Mouse (Mus musculus): ENCODE data around the gene Slc35d3.

Gene Slc35d3

DNA sequence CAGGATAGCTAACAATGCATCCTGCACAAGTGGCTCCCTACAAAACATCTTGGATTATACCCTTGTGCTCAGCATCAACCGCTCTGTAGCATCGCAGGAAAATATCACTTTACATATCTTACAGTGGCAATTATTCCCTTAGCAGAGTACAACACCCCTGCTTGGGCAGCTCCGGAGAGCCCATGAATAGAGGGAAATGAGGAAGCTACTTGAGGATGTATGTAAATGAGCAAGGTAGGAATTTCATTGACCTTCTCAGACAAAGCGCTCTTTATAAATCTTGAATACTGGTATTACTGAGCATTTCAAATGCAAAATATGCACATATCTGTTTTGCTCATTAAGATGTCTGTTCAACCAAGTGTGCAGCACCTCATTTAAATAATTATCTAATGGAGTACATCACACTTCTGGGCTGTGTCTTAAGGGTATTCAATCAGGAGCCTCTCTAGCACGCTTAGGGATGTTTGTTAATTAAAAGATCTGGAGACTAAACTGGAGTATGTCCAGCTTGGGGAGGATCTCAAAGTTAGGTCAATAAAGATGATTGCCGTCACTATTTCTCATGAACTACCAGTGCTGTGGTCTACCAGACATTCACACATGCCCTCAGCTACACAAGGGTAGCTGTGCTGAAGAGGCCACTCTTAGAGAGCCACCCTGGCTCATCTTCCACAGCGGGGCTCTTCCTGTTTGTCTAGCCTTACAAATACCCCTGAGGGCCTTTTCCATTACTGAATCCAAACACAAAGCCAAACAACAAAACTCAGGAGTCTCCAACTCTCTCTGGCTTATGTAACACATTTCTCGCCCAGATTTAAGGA is 15.2 kb downstream of the Slc35d3 start:
- DNase-seq (ENCODE audit: low read depth, low spot score) = no peak

DNA sequence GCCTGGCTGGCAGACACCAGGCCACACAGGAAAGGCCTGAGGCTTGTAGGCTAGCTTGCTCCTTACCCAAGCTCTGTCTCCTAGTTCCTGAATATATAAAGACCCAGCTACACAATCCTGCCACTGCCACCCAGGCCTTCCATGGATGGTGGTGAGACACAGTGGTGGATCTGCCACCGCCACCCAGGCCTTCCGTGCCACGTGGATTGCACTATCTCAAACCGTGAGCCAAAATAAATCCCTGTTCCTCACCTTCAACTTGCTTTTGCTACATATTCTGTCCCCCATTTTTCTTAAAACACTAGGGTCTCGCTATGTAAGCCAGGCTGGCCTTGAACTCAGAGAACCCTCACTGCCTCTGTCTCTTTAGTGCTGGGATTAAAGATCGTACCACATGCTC is 17.0 kb downstream of the Slc35d3 start:
- no peak for DNase-seq (ENCODE audit: low read depth, low spot score)

GRCm38 (mm10) chr10:19831072-19831849 is 20.0 kb downstream of the Slc35d3 start:
- DNase-seq (ENCODE audit: low read depth, low spot score) = no peak

DNA sequence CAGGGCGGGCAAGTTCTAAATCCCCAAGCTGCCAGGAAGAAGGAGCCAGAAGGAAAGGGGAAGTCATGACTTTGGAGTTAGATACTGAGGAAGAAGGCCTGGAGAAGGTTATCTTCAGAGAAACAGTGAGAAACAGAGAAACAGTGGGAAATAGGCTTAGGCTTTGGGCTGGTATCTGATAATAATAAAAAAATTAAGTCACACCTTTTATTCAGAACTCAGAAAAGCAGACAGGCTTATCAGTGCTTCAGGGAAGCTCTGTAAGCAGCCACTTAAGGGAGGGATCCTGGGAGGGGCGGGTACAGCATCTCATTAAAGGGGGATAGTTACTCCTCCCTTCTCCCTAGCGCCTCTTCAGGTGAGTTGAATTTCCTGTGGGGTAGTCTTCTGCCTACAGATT is 30.3 kb downstream of the Slc35d3 start:
- no peak for DNase-seq (ENCODE audit: low read depth, low spot score)

DNA sequence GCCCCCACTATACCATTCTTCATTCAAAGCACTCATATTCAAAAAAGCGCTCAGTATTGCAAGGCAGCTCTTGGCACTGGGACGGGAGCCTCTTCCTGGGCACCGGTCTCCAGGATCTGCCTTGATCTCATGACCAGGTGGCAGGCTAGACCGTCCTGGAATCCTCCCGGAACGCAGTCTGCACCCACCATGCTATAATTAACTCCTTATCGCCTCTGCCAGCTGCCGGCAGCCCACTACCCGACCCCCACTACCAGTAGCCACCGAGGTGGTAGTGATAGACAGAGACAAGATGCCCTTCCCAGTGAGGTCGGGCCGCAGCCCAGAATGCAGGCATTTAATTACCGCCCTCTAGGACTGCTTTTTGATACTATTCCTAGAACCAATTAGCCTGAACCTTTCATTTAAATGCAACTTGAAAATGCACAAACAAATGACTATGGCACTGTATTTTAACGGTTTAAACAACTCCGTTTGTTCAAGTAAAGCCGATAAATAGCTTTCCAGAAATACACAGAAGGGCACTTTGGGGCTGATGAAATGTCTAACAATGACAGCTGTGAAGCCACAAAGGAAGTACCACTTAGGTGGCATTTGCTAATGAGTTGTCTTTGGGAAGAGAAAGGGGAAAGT is 32.4 kb downstream of the Slc35d3 start:
- no peak for DNase-seq (ENCODE audit: low read depth, low spot score)

DNA sequence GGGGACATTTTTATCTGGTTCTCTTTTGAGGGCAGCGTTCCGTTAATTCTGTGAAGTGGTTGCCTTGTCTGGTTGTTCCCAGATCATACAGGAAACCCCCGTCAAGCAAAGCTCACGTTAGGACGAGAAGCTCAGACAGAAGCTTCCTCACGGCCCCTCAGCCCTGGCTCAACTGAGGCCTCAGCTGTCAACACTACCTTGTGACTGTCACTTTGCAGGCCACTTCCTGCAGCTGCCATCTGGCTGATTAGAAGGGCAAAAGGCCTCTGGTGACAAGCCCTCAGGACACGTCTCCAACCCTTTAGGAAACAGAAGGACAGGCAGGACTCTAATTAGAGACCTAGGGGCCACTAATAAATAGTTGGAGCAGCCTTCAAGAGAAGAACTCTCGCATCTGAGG is 35.9 kb downstream of the Slc35d3 start:
- no peak for DNase-seq (ENCODE audit: low read depth, low spot score)

GRCm38 (mm10) chr10:19811436-19812172 is 39.7 kb downstream of the Slc35d3 start:
- no peak for DNase-seq (ENCODE audit: low read depth, low spot score)

DNA sequence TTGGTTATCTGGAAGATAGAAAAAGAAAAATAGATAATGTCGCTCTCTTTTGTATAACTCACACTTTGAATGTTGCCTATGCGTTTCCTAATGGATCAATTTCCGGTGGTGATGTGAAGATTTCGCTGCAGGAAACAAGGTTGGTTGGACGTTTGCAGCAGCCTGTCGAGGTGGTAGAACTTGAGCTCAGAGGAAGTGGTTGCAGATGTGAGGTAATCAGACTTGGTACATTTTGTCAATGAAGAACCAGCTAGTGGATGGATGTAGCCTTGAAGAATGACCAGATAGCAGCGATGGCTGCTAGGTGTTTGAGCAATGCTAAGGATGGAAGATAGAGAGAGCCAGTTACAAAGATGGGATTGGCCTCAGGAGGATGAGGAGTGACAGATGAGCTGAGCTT is 46.5 kb downstream of the Slc35d3 start:
- no peak for DNase-seq (ENCODE audit: low read depth, low spot score)

GRCm38 (mm10) chr10:19802958-19803357 is 48.3 kb downstream of the Slc35d3 start:
- no peak for DNase-seq (ENCODE audit: low read depth, low spot score)
